Mouse (Mus musculus) lung, postnatal 0 days (tissue): ENCODE data around the gene Sox5.

Source experiments
- CTCF ChIP-seq: IDR thresholded peaks from 2 replicates; pipeline ENCODE4 v1.5.1; 2016; ENCODE audit warnings: antibody characterized with exemption, mild to moderate bottlenecking
- EP300 ChIP-seq: IDR thresholded peaks from 2 replicates; pipeline ENCODE4 v1.6.1; 2016; ENCODE audit warnings: antibody characterized with exemption, mild to moderate bottlenecking, control low read depth

- TF ChIP-seq CTCF (no peak), EP300 (no peak)
Measured at GRCm38 (mm10) chr6:144463691-144464090, 318.1 kb downstream of the Sox5 start.
